Mouse (Mus musculus) ES-E14 (cell line): ENCODE data around the gene Gm9821.

ENCODE experiments used
- CHD2 ChIP-seq: IDR thresholded peaks from 2 replicates; pipeline ENCODE4 v1.6.1; 2014; ENCODE audit warnings: mild to moderate bottlenecking, low read depth, low read length, inconsistent platforms
- HCFC1 ChIP-seq: IDR thresholded peaks from 2 replicates; pipeline ENCODE4 v1.6.1; 2012; ENCODE audit warnings: low read length, inconsistent platforms, borderline replicate concordance; ENCODE audit not compliant: insufficient read depth
- ZC3H11A ChIP-seq: IDR thresholded peaks from 2 replicates; pipeline ENCODE4 v1.6.1; 2012; ENCODE audit warnings: low read depth, mild to moderate bottlenecking, inconsistent platforms, low read length, borderline replicate concordance
- ZNF384 ChIP-seq: IDR thresholded peaks from 2 replicates; pipeline ENCODE4 v1.6.1; 2012; ENCODE audit warnings: low read depth, low read length, inconsistent platforms

DNA sequence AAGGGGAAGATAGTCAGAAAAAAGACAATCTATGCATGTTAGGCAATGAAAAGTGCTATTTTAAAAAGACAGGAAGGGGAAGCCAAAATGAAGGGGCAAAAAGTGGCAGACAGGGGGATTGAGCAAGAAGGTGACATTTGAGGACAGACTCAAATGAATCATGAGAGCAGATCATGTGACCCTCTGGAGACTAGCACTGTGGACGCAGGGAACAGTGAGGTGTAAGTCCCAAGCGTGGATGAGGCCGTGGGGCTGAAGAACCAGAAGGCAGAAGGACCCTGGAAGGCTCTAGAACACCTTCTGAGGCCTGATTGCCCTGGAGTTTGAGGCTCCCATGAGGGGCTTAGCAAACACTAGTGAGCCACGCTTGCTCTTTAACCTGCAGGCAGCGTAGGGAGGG lies 20.9 kb downstream of the Gm9821 start:
- no peak for TF ChIP-seq ZC3H11A
- no peak for TF ChIP-seq CHD2
- TF ChIP-seq HCFC1, result no peak
- TF ChIP-seq ZNF384, result no peak
